In genomic region chr11:85995318-85996095, GRCm38 (mm10) we compare ENCODE assay signal across 7 mouse cellular contexts.
A peak's percentile ranks its signal among the peaks of the same experiment; 100 is the strongest.
DNase-seq lines count a peak whose midpoint lies in the region; ATAC-seq and TF ChIP-seq lines count a peak whose summit lies in the region.

No protein-coding gene starts in this region.

- no peak for ATAC-seq in kidney, embryonic 14.5 days (ENCODE audit: low FRiP score, low TSS enrichment)

- no peaks in the 10 kb centered on the region for H3K9me3 ChIP-seq in kidney, embryonic 14.5 days (ENCODE audit: control insufficient read depth, low read length)

- peak; percentile 14 for DNase-seq in urinary bladder, postnatal 14 days (ENCODE audit: low spot score)
- no peak for DNase-seq in urinary bladder, adult 2 months (ENCODE audit: low spot score)
- peak; percentile 31 to 37 for DNase-seq in frontal cortex, postnatal 36 days (ENCODE audit: low spot score in 2 of 2)
- no peak for DNase-seq in liver, adult 2 months (ENCODE audit: extremely low read depth, low read depth, low spot score)
- peak; percentile 70 for DNase-seq in retina, embryonic 14.5 days (ENCODE audit: low spot score)
- DNase-seq in ovary, adult 18-20 months (ENCODE audit: low spot score): no peak

- peak overlapping the region; percentile 38 for H3K4me2 ChIP-seq in kidney, embryonic 14.5 days (replicated peaks; ENCODE audit: low read depth, low read length)

- H3K4me1 ChIP-seq in kidney, embryonic 14.5 days (ENCODE audit: control insufficient read depth, insufficient read depth, low read length): peaks cover 10% of the 10 kb centered on the region; the same call in 1 of the 2 replicates
- H3K4me1 ChIP-seq in liver, adult 2 months (ENCODE audit: control insufficient read depth, insufficient read depth, low read length): no peaks in the 10 kb centered on the region

- no peak overlapping the region for H3K27ac ChIP-seq in kidney, embryonic 14.5 days (ENCODE audit: low read depth, low read length)
- no peak overlapping the region for H3K27ac ChIP-seq in liver, adult 2 months (replicated peaks; ENCODE audit: insufficient read depth, low read depth, low read length)

- WGBS in kidney, embryonic 14.5 days: 35% methylated on average over 29 of the region's 29 CpGs
- WGBS in liver, adult 2 months: 47% methylated on average over 29 of the region's 29 CpGs

- no peak overlapping the region for H3K9ac ChIP-seq in kidney, embryonic 14.5 days (ENCODE audit: low read depth, low read length)
- no peak overlapping the region for H3K9ac ChIP-seq in liver, adult 2 months (ENCODE audit: low read depth, low read length)

- H3K36me3 ChIP-seq in kidney, embryonic 14.5 days (ENCODE audit: control insufficient read depth, insufficient read depth, low read length): no peaks in the 10 kb centered on the region
- no peaks in the 10 kb centered on the region for H3K36me3 ChIP-seq in liver, adult 2 months (ENCODE audit: control insufficient read depth, insufficient read depth, low read length)

- peak overlapping the region; percentile 20 for H3K4me3 ChIP-seq in kidney, embryonic 14.5 days (ENCODE audit: low read length)
- no peak overlapping the region for H3K4me3 ChIP-seq in liver, adult 2 months (ENCODE audit: insufficient read depth, low read depth, low read length)

- TF ChIP-seq POLR2A in liver, adult 2 months (IDR thresholded peaks at IDR 0.05; ENCODE audit: extremely low read depth, insufficient read depth, low read length): no peak

- H3K79me2 ChIP-seq in liver, adult 2 months (ENCODE audit: control insufficient read depth, insufficient read depth, low read length): no peaks in the 10 kb centered on the region

- peaks cover 13% of the 10 kb centered on the region for H3K27me3 ChIP-seq in kidney, embryonic 14.5 days (ENCODE audit: control insufficient read depth, insufficient read depth, low read length)
- H3K27me3 ChIP-seq in liver, adult 2 months (ENCODE audit: control insufficient read depth, insufficient read depth, low read length): no peaks in the 10 kb centered on the region

- 0 out of 2 replicates have a peak, but pooled peaks have one; percentile 9 for TF ChIP-seq CTCF in liver, adult 2 months (IDR thresholded peaks at IDR 0.05; ENCODE audit: low read depth, low read length)

Comparison
In these comparisons a context has a peak if more than half of its experiments do, and no peak if none do; other contexts are left out.
1. DNase-seq: peak in urinary bladder, postnatal 14 days (single experiment), frontal cortex, postnatal 36 days (2 of 2) and retina, embryonic 14.5 days (single experiment); none in urinary bladder, adult 2 months (single experiment), liver, adult 2 months (single experiment) and ovary, adult 18-20 months (single experiment).